Mouse (Mus musculus): ENCODE data around the gene Gm20388.

DNA sequence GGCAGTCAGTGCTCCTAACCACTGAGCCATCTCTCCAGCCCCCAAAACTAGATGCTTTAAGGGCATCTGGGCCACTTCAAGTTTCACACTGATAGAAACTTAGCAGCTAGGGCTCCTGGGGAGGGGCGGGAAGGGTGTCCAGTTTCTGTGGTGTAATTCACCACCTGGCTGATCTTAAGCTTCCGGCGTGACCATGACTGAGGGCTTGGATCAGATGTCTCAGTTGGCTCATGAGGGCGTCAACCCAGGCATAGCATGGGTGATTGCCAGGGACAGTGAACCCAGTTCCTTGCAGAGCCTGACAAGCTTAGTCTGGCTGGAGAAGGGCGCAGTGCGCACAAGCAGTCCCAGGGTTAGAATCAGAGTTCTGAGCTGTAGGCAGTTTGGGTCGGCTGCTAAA lies 868.5 kb downstream of the Gm20388 start:
- no peak for TF ChIP-seq TAL1 (IDR thresholded peaks at IDR 0.05; ENCODE audit: low read length)
- TF ChIP-seq GATA1 (IDR thresholded peaks at IDR 0.05; ENCODE audit: low read length): no peak

Data from erythroblast, embryonic 14.5 days (primary cell).